10 mouse cellular contexts compared by ENCODE assay signal in genomic region chr6:82909136-82909855, GRCm38 (mm10). TPM values are rescaled to one million over a fixed set of nuclear protein-coding genes. Genes with fewer than 3 reads are reported as not detected.
DNase-seq lines count a peak whose midpoint lies in the region; ATAC-seq and TF ChIP-seq lines count a peak whose summit lies in the region.
"Had no signal": no experiment of that assay in that cellular context is flagged by ENCODE, and none has a peak within 500 bp of the region (broad histone marks: within the 10 kb centered on the region; RNA-seq: fewer than 3 reads in every experiment).

No protein-coding gene starts in this region.

- H3K4me2 ChIP-seq in embryonic facial prominence, embryonic 11.5 days (ENCODE audit: low read depth, low read length), result no peak overlapping the region
- no peak overlapping the region for H3K4me2 ChIP-seq in liver, embryonic 13.5 days
- H3K4me2 ChIP-seq: heart, embryonic 13.5 days; neural tube, embryonic 12.5 days had no signal

- no peak overlapping the region for H3K27ac ChIP-seq in embryonic facial prominence, embryonic 11.5 days (replicated peaks; ENCODE audit: low read depth, low read length)
- no peak overlapping the region for H3K27ac ChIP-seq in liver, embryonic 13.5 days
- H3K27ac ChIP-seq in forebrain, embryonic 10.5 days, result no peak overlapping the region
- H3K27ac ChIP-seq: heart, embryonic 13.5 days; neural tube, embryonic 12.5 days had no signal

- peak overlapping the region; percentile 41 for H3K4me3 ChIP-seq in E14TG2a.4 (replicated peaks; ENCODE audit: low read length)
- H3K4me3 ChIP-seq in embryonic facial prominence, embryonic 11.5 days (ENCODE audit: low read depth, low read length), result no peak overlapping the region
- no peak overlapping the region for H3K4me3 ChIP-seq in liver, embryonic 13.5 days (replicated peaks)
- no peak overlapping the region for H3K4me3 ChIP-seq in forebrain, embryonic 10.5 days
- H3K4me3 ChIP-seq: heart, embryonic 13.5 days; neural tube, embryonic 12.5 days had no signal

- no peaks in the 10 kb centered on the region for H3K9me3 ChIP-seq in E14TG2a.4 (ENCODE audit: low read length)
- H3K9me3 ChIP-seq in embryonic facial prominence, embryonic 11.5 days (replicated peaks; ENCODE audit: control insufficient read depth, low read length), result no peaks in the 10 kb centered on the region
- H3K9me3 ChIP-seq in liver, embryonic 13.5 days (replicated peaks), result no peaks in the 10 kb centered on the region
- no peaks in the 10 kb centered on the region for H3K9me3 ChIP-seq in forebrain, embryonic 10.5 days
- H3K9me3 ChIP-seq: heart, embryonic 13.5 days; neural tube, embryonic 12.5 days had no signal

- WGBS in embryonic facial prominence, embryonic 11.5 days, result 67% methylated on average over 14 of the region's 14 CpGs
- 32% methylated on average over 14 of the region's 14 CpGs for WGBS in liver, embryonic 13.5 days (ENCODE audit: insufficient replicate concordance)
- WGBS in forebrain, embryonic 10.5 days, result 70% methylated on average over 14 of the region's 14 CpGs

- peaks cover 25% of the 10 kb centered on the region for H3K27me3 ChIP-seq in E14TG2a.4 (ENCODE audit: insufficient read depth, low read length)
- no peaks in the 10 kb centered on the region; the same call in 1 of the 2 replicates for H3K27me3 ChIP-seq in embryonic facial prominence, embryonic 11.5 days (ENCODE audit: control insufficient read depth, insufficient read depth, low read length)
- H3K27me3 ChIP-seq in liver, embryonic 13.5 days, result peaks cover 20% of the 10 kb centered on the region
- peaks cover 4% of the 10 kb centered on the region; the same call in 1 of the 2 replicates for H3K27me3 ChIP-seq in forebrain, embryonic 10.5 days (ENCODE audit: poor library complexity, severe bottlenecking)
- H3K27me3 ChIP-seq: neural tube, embryonic 12.5 days had no signal

- DNase-seq in layer of hippocampus, adult 18-20 months (ENCODE audit: low spot score in 2 of 2), result peak; percentile 39 to 56
- DNase-seq in layer of hippocampus, adult 9-11 months, result no peak
- DNase-seq in adrenal gland, adult 18-20 months (ENCODE audit: low spot score in 2 of 2), result peak; percentile 30 to 44
- peak; percentile 57 for DNase-seq in embryonic facial prominence, embryonic 11.5 days (ENCODE audit: low spot score)
- DNase-seq in liver, embryonic 13.5 days, result peak; percentile 27
- peak; percentile 57 to 60 for DNase-seq in right cerebral cortex, postnatal 10 days (ENCODE audit: low spot score in 2 of 2)
- no peak for DNase-seq in forebrain, embryonic 10.5 days (ENCODE audit: extremely low spot score, low spot score)

- H3K4me1 ChIP-seq in E14TG2a.4 (replicated peaks; ENCODE audit: low read depth, low read length), result peaks cover 30% of the 10 kb centered on the region
- no peaks in the 10 kb centered on the region for H3K4me1 ChIP-seq in embryonic facial prominence, embryonic 11.5 days (ENCODE audit: control insufficient read depth, insufficient read depth, low read length)
- H3K4me1 ChIP-seq in liver, embryonic 13.5 days (replicated peaks), result peaks cover 4% of the 10 kb centered on the region; the same call in 1 of the 2 replicates
- H3K4me1 ChIP-seq in forebrain, embryonic 10.5 days, result no peaks in the 10 kb centered on the region
- H3K4me1 ChIP-seq: heart, embryonic 13.5 days; neural tube, embryonic 12.5 days had no signal

- no peak overlapping the region for H3K9ac ChIP-seq in embryonic facial prominence, embryonic 11.5 days (replicated peaks; ENCODE audit: low read length)
- H3K9ac ChIP-seq in liver, embryonic 13.5 days, result no peak overlapping the region
- H3K9ac ChIP-seq: heart, embryonic 13.5 days; neural tube, embryonic 12.5 days had no signal

- no peaks in the 10 kb centered on the region for H3K36me3 ChIP-seq in E14TG2a.4 (ENCODE audit: insufficient read depth, low read length)
- H3K36me3 ChIP-seq in embryonic facial prominence, embryonic 11.5 days (replicated peaks; ENCODE audit: control insufficient read depth, insufficient read depth, low read depth, low read length), result no peaks in the 10 kb centered on the region
- no peaks in the 10 kb centered on the region for H3K36me3 ChIP-seq in liver, embryonic 13.5 days
- H3K36me3 ChIP-seq in forebrain, embryonic 10.5 days (replicated peaks), result no peaks in the 10 kb centered on the region
- H3K36me3 ChIP-seq: heart, embryonic 13.5 days; neural tube, embryonic 12.5 days had no signal

- peak; percentile 85 for TF ChIP-seq CTCF in E14TG2a.4 (conservative IDR thresholded peaks at IDR 0.05; ENCODE audit: low read length)

- 0 out of 2 replicates have a peak, but pooled peaks have one; percentile 65 for ATAC-seq in embryonic facial prominence, embryonic 11.5 days (replicated peaks; ENCODE audit: insufficient number of reproducible peaks, low FRiP score, low TSS enrichment, low read depth)
- ATAC-seq in liver, embryonic 13.5 days (ENCODE audit: low read depth), result 0 out of 2 replicates have a peak, but pooled peaks have one; percentile 45

RNA-seq across cellular contexts. Expression of gene Sema4f, which starts 30.3 kb away (rescaled TPM):
- total RNA-seq in layer of hippocampus, adult 18-20 months (2021), result 10 to 100 TPM; 40.1 to 40.8 TPM
- under 1 TPM; 0.74 to 0.76 TPM for total RNA-seq in adrenal gland, adult 18-20 months (2021)
- 0.97 and 1.3 TPM in 2 replicates for polyA plus RNA-seq in embryonic facial prominence, embryonic 11.5 days (2014; fragmentation: Nextera tagmentation; extraction: Ambion mirVana)
- polyA plus RNA-seq in liver, embryonic 13.5 days (2015; fragmentation: Nextera tagmentation; extraction: Ambion mirVana), result 0.05 TPM in 1 of 2 replicates, not detected in the other
- 1.8 TPM in 2 replicates for polyA plus RNA-seq in forebrain, embryonic 10.5 days (2016; fragmentation: Nextera tagmentation; extraction: Ambion mirVana)

RNA-seq across cellular contexts. Expression of gene M1ap, which starts 37.4 kb away (rescaled TPM):
- not detected for total RNA-seq in layer of hippocampus, adult 18-20 months (2021)
- not detected for total RNA-seq in adrenal gland, adult 18-20 months (2021)
- 0.21 and 0.50 TPM in 2 replicates for polyA plus RNA-seq in embryonic facial prominence, embryonic 11.5 days (2014; fragmentation: Nextera tagmentation; extraction: Ambion mirVana)
- 10.3 and 15.7 TPM in 2 replicates for polyA plus RNA-seq in liver, embryonic 13.5 days (2015; fragmentation: Nextera tagmentation; extraction: Ambion mirVana)
- 0.81 TPM in 1 of 2 replicates, not detected in the other for polyA plus RNA-seq in forebrain, embryonic 10.5 days (2016; fragmentation: Nextera tagmentation; extraction: Ambion mirVana)
- polyA plus RNA-seq: neural tube, embryonic 12.5 days had no signal

Comparison
In these comparisons a context has a peak if more than half of its experiments do, and no peak if none do; other contexts are left out.
1. DNase-seq: peak in layer of hippocampus, adult 18-20 months (2 of 2), adrenal gland, adult 18-20 months (2 of 2), embryonic facial prominence, embryonic 11.5 days (single experiment), liver, embryonic 13.5 days (single experiment) and right cerebral cortex, postnatal 10 days (2 of 2); none in layer of hippocampus, adult 9-11 months (single experiment) and forebrain, embryonic 10.5 days (single experiment).